Mouse (Mus musculus) forebrain, embryonic 14.5 days (tissue): Measurements from ENCODE around the gene Rora. TPM values are rescaled to one million over a fixed set of nuclear protein-coding genes. Genes with fewer than 3 reads are reported as not detected.

Experiments used
- ATAC-seq: fragments of 200-750 bp; cut with Nextera tagmentation; 2 replicates; pipeline ENCODE4 v1.8.0; 2017; ENCODE audit warnings: mild to moderate bottlenecking, moderate library complexity
- DNase-seq: peaks from one replicate; pipeline ENCODE4 v3.0.0-alpha.2; 2015; ENCODE audit warnings: low spot score
- H3K27ac ChIP-seq: fragments of 300-500 bp; sonication (generic); 2 replicates; pipeline ENCODE4 v1.5.1; 2014; ENCODE audit warnings: low read depth, mild to moderate bottlenecking, control low read depth, low read length, moderate library complexity
- H3K27me3 ChIP-seq: fragments of 300-500 bp; sonication (generic); replicated peaks from 2 replicates; pipeline ENCODE4 v1.6.1; 2014; ENCODE audit warnings: low read length, control low read depth, mixed read lengths; ENCODE audit not compliant: control insufficient read depth, insufficient read depth
- H3K36me3 ChIP-seq: fragments of 300-500 bp; sonication (generic); 2 replicates; pipeline ENCODE4 v1.6.1; 2014; ENCODE audit warnings: low read length, control low read depth; ENCODE audit not compliant: control insufficient read depth, insufficient read depth
- H3K4me1 ChIP-seq: fragments of 300-500 bp; sonication (generic); 2 replicates; pipeline ENCODE4 v1.6.1; 2014; ENCODE audit warnings: antibody characterized with exemption, low read length, control low read depth; ENCODE audit not compliant: control insufficient read depth, insufficient read depth
- H3K4me2 ChIP-seq: fragments of 300-500 bp; sonication (generic); 2 replicates; pipeline ENCODE4 v1.6.1; 2014; ENCODE audit warnings: mild to moderate bottlenecking, control low read depth, low read length
- H3K4me3 ChIP-seq: fragments of 300-500 bp; sonication (generic); 2 replicates; pipeline ENCODE4 v1.5.1; 2014; ENCODE audit warnings: low read depth, low read length, control low read depth
- H3K9ac ChIP-seq: fragments of 300-500 bp; sonication (generic); 2 replicates; pipeline ENCODE4 v1.6.1; 2014; ENCODE audit warnings: mild to moderate bottlenecking, low read length, control low read depth, moderate library complexity
- H3K9me3 ChIP-seq: fragments of 300-500 bp; sonication (generic); replicated peaks from 2 replicates; pipeline ENCODE4 v1.6.1; 2016; ENCODE audit warnings: low read length, control low read depth, mixed read lengths; ENCODE audit not compliant: control insufficient read depth
- WGBS: fragments of 180-500 bp; shearing (Covaris S2); extraction: QIAGEN DNeasy Blood & Tissue Kit; methylation state at CpG from one replicate; pipeline ENCODE4 v1.1.7; 2014; 5-methylcytosine and 5-hydroxymethylcytosine counted together
- polyA plus RNA-seq: library from polyadenylated mRNA; unstranded; fragments of >200 nt; fragmentation: Nextera tagmentation; extraction: Ambion mirVana; gene quantifications from 2 replicates; pipeline ENCODE4 v1.2.1, GENCODE M21; 2014

Rora gene
- polyA plus RNA-seq = 15.2 and 17.0 TPM in 2 replicates

- Histone ChIP-seq H3K9ac (peak within 1 kb of the TSS; percentile 79), H3K27ac (peak within 1 kb of the TSS; percentile 88), H3K4me1 (peaks cover 4% of the 10 kb centered on the region), H3K36me3 (no peaks in the 10 kb centered on the region), H3K4me3 (peak within 1 kb of the TSS; percentile 69), H3K27me3 (0 out of 2 replicates have a peak, but pooled peaks cover 5% of the 10 kb centered on the region), H3K9me3 (no peaks in the 10 kb centered on the region), H3K4me2 (peak within 1 kb of the TSS; percentile 95)
- peak; percentile 84 for ATAC-seq
- peak; percentile 85 for DNase-seq
- WGBS = under 1% methylated on average over 65 of the region's 72 CpGs
Measured at GRCm38 (mm10) chr9:68653211-68654038, at the start of gene Rora. Gene Rora (plus strand): TSS chr9:68653786.

- Histone ChIP-seq H3K4me1 (no peaks in the 10 kb centered on the region), H3K4me3 (no peak overlapping the region), H3K27ac (no peak overlapping the region), H3K9me3 (no peaks in the 10 kb centered on the region), H3K36me3 (no peaks in the 10 kb centered on the region), H3K4me2 (no peak overlapping the region), H3K9ac (no peak overlapping the region), H3K27me3 (no peaks in the 10 kb centered on the region)
- DNase-seq (no peak), ATAC-seq (no peak)
- 88% methylated on average over 9 of the region's 9 CpGs for WGBS
Measured at GRCm38 (mm10) chr9:68614006-68614405, 39.6 kb upstream of the Rora start.

GRCm38 (mm10) chr9:68617116-68617515, 36.5 kb upstream of the Rora start:
- ATAC-seq = no peak
- no peak overlapping the region for H3K4me3 ChIP-seq
- H3K36me3 ChIP-seq = no peaks in the 10 kb centered on the region
- H3K4me2 ChIP-seq = no peak overlapping the region
- no peak overlapping the region for H3K27ac ChIP-seq
- no peaks in the 10 kb centered on the region for H3K4me1 ChIP-seq
- no peak overlapping the region for H3K9ac ChIP-seq
- no peak for DNase-seq
- H3K27me3 ChIP-seq = no peaks in the 10 kb centered on the region
- 6% methylated on average over 4 of the region's 4 CpGs for WGBS
- H3K9me3 ChIP-seq = no peaks in the 10 kb centered on the region

GRCm38 (mm10) chr9:68620036-68620435, 33.5 kb upstream of the Rora start:
- Histone ChIP-seq H3K9ac (no peak overlapping the region), H3K36me3 (no peaks in the 10 kb centered on the region), H3K4me2 (no peak overlapping the region), H3K4me3 (no peak overlapping the region), H3K4me1 (no peaks in the 10 kb centered on the region), H3K9me3 (no peaks in the 10 kb centered on the region), H3K27ac (no peak overlapping the region), H3K27me3 (no peaks in the 10 kb centered on the region)
- ATAC-seq = no peak
- no peak for DNase-seq
- WGBS = 92% methylated on average over 2 of the region's 2 CpGs

- H3K27ac ChIP-seq = no peak overlapping the region
- no peaks in the 10 kb centered on the region for H3K36me3 ChIP-seq
- H3K27me3 ChIP-seq = no peaks in the 10 kb centered on the region
- 90% methylated on average over 6 of the region's 6 CpGs for WGBS
- DNase-seq (no peak), ATAC-seq (no peak)
- H3K4me1 ChIP-seq = no peaks in the 10 kb centered on the region
- H3K4me2 ChIP-seq = no peak overlapping the region
- no peaks in the 10 kb centered on the region for H3K9me3 ChIP-seq
- H3K9ac ChIP-seq = no peak overlapping the region
- no peak overlapping the region for H3K4me3 ChIP-seq
Measured at GRCm38 (mm10) chr9:68620441-68620840, 33.1 kb upstream of the Rora start.

GRCm38 (mm10) chr9:68624981-68625380, 28.6 kb upstream of the Rora start:
- H3K27me3 ChIP-seq = no peaks in the 10 kb centered on the region
- no peaks in the 10 kb centered on the region for H3K4me1 ChIP-seq
- ATAC-seq (no peak), DNase-seq (no peak)
- H3K4me3 ChIP-seq = no peak overlapping the region
- no peak overlapping the region for H3K27ac ChIP-seq
- no peak overlapping the region for H3K9ac ChIP-seq
- H3K9me3 ChIP-seq = no peaks in the 10 kb centered on the region
- H3K4me2 ChIP-seq = no peak overlapping the region
- 73% methylated on average over 4 of the region's 4 CpGs for whole genome bisulfite sequencing
- H3K36me3 ChIP-seq = no peaks in the 10 kb centered on the region

GRCm38 (mm10) chr9:68637301-68637700, 16.3 kb upstream of the Rora start:
- Histone ChIP-seq H3K9ac (no peak overlapping the region), H3K27me3 (no peaks in the 10 kb centered on the region), H3K4me1 (no peaks in the 10 kb centered on the region), H3K4me2 (no peak overlapping the region), H3K9me3 (no peaks in the 10 kb centered on the region), H3K27ac (no peak overlapping the region), H3K4me3 (no peak overlapping the region), H3K36me3 (no peaks in the 10 kb centered on the region)
- DNase-seq (no peak), ATAC-seq (no peak)
- 92% methylated on average over 8 of the region's 8 CpGs for WGBS

- WGBS = 48% methylated on average over 3 of the region's 3 CpGs
- H3K9ac ChIP-seq = no peak overlapping the region
- H3K4me3 ChIP-seq = no peak overlapping the region
- DNase-seq (peak; percentile 85), ATAC-seq (peak; percentile 58; the same call in 1 of the 2 replicates)
- no peaks in the 10 kb centered on the region for H3K27me3 ChIP-seq
- H3K27ac ChIP-seq = no peak overlapping the region
- no peaks in the 10 kb centered on the region for H3K36me3 ChIP-seq
- no peaks in the 10 kb centered on the region for H3K4me1 ChIP-seq
- no peak overlapping the region for H3K4me2 ChIP-seq
- no peaks in the 10 kb centered on the region for H3K9me3 ChIP-seq
Measured at GRCm38 (mm10) chr9:68641123-68641522, 12.5 kb upstream of the Rora start.

GRCm38 (mm10) chr9:68648061-68648460, 5.5 kb upstream of the Rora start:
- ATAC-seq (no peak), DNase-seq (no peak)
- H3K27me3 ChIP-seq = no peaks in the 10 kb centered on the region
- no peak overlapping the region for H3K4me3 ChIP-seq
- no peak overlapping the region for H3K4me2 ChIP-seq
- no peak overlapping the region for H3K9ac ChIP-seq
- H3K9me3 ChIP-seq = no peaks in the 10 kb centered on the region
- 68% methylated on average over 3 of the region's 3 CpGs for WGBS
- H3K4me1 ChIP-seq = no peaks in the 10 kb centered on the region
- no peak overlapping the region for H3K27ac ChIP-seq
- no peaks in the 10 kb centered on the region for H3K36me3 ChIP-seq
